Mouse (Mus musculus) G1E (cell line): Measurements from ENCODE around the gene Zfp770. TPM values are rescaled to one million over a fixed set of nuclear protein-coding genes. Genes with fewer than 3 reads are reported as not detected.
"Not testable (repeated sequence)": the region's sequence is repeated elsewhere in the genome, so short reads cannot be mapped to it uniquely, and the experiment has no call there.

Source experiments
- ATAC-seq: 2 replicates; pipeline ENCODE4 v1.8.0; 2016; ENCODE audit warnings: mild to moderate bottlenecking; ENCODE audit not compliant: insufficient number of reproducible peaks, poor library complexity, low FRiP score, severe bottlenecking; ENCODE audit errors: extremely low read depth
- DNase-seq: peaks from one replicate; pipeline ENCODE4 v3.0.0; 2012; ENCODE audit warnings: low spot score
- H3K27me3 ChIP-seq: 2 replicates; pipeline ENCODE4 v1.6.1; 2012; ENCODE audit warnings: mild to moderate bottlenecking, low read length, inconsistent platforms; ENCODE audit not compliant: insufficient read depth
- H3K36me3 ChIP-seq: replicated peaks from 2 replicates; pipeline ENCODE3; 2012; ENCODE audit warnings: mild to moderate bottlenecking, inconsistent platforms
- H3K4me1 ChIP-seq: 2 replicates; pipeline ENCODE4 v1.6.1; 2012; ENCODE audit warnings: low read depth, low read length, inconsistent platforms, mixed read lengths; ENCODE audit not compliant: insufficient read depth
- H3K4me3 ChIP-seq: 2 replicates; pipeline ENCODE4 v1.5.1; 2012; ENCODE audit warnings: low read depth, mild to moderate bottlenecking, inconsistent platforms, low read length, moderate library complexity, mixed read lengths
- H3K9me3 ChIP-seq: replicated peaks from 2 replicates; pipeline ENCODE4 v1.6.1; 2012; ENCODE audit warnings: inconsistent platforms
- CTCF ChIP-seq: IDR thresholded peaks from 2 replicates; pipeline ENCODE4 v1.5.1; 2012; ENCODE audit warnings: low read depth, low read length, inconsistent platforms, mixed read lengths
- GATA1 ChIP-seq: IDR thresholded peaks from 2 replicates; pipeline ENCODE4 v1.6.1; 2012; ENCODE audit warnings: borderline replicate concordance, low read length, inconsistent platforms, mixed read lengths
- GATA2 ChIP-seq: IDR thresholded peaks from 2 replicates; pipeline ENCODE4 v1.6.1; 2012; ENCODE audit warnings: low read depth, low read length, inconsistent platforms, borderline replicate concordance
- POLR2AphosphoS5 ChIP-seq: IDR thresholded peaks from 2 replicates; pipeline ENCODE4 v1.6.1; 2012; ENCODE audit warnings: low read depth, low read length, inconsistent platforms; ENCODE audit not compliant: insufficient replicate concordance
- TAL1 ChIP-seq: conservative IDR thresholded peaks from 2 replicates; pipeline ENCODE4 v1.6.1; 2012; ENCODE audit warnings: low read depth, low read length, inconsistent platforms, mixed read lengths
- polyA plus RNA-seq: library from polyadenylated mRNA; stranded (reverse); fragments of >175 nt; gene quantifications from 2 replicates; pipeline ENCODE4 v1.2.3, GENCODE M21; 2012
- total RNA-seq, 2 experiments: library from RNA; stranded (forward) in 1 of 2; stranded (reverse) in 1 of 2; fragments of 200-1000 nt in 1 of 2; fragments of >200 nt in 1 of 2; fragmentation: Nextera tagmentation in 1 of 2; gene quantifications; 2 replicates each; pipeline ENCODE4 v1.2.3; 2014 to 2017

Gene Zfp770
- total and polyA plus RNA-seq, 3 experiments = 0.05 to 7.4 TPM; not detected in 1

DNA sequence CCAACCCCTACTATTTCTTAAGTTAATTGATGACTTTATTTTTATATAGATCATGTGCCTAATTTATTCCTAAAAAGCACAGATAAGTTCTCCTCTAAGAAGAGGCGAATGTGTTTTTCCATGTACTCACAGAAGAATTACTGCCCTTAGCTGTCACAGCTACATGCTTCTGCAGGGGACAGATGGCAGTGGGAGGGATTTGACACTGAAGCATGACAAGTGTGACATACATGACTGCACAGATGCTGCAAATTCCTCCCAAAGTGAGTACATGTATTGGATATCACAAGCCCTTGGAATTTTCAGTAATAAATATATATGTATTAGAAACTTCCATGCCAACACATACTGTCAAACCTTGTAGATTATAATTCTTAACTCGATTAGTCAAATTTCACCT lies 27.4 kb upstream of the Zfp770 start:
- no peak for TF ChIP-seq POLR2AphosphoS5
- no peak for TF ChIP-seq GATA1
- TF ChIP-seq TAL1 = no peak
- TF ChIP-seq CTCF = no peak
- no peak for TF ChIP-seq GATA2
- no peaks in the 10 kb centered on the region for H3K27me3 ChIP-seq
- ATAC-seq = no peak

DNA sequence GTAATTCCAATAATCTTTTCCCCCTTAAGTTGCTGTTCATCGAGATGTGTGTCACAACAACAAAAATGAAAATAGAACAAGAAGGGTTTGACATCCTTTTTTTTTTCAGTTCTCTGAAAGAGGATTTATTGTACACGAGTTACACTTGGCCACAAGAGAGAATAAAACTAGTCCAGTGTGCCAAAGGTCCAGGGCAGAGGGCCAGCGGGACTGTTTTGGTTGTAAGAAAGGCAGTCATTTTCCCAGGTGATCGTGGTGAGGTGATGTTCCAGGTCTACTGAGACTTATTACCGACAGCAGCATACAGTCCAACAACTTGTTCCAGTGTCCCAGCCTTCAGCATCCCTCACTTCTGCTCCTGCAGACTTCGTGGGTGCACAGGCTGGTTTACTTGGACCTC lies 3.8 kb upstream of the Zfp770 start:
- TF ChIP-seq TAL1 (no peak), GATA1 (no peak), GATA2 (no peak), CTCF (no peak), POLR2AphosphoS5 (no peak)
- no peaks in the 10 kb centered on the region for H3K4me1 ChIP-seq
- no peak for ATAC-seq

More for the DNA sequence above, 27.4 kb upstream of the Zfp770 start:
- H3K9me3 ChIP-seq = no peaks in the 10 kb centered on the region
- no peak for DNase-seq
- H3K36me3 ChIP-seq = no peaks in the 10 kb centered on the region
- H3K4me1 ChIP-seq = no peaks in the 10 kb centered on the region
- H3K4me3 ChIP-seq = no peak overlapping the region

DNA sequence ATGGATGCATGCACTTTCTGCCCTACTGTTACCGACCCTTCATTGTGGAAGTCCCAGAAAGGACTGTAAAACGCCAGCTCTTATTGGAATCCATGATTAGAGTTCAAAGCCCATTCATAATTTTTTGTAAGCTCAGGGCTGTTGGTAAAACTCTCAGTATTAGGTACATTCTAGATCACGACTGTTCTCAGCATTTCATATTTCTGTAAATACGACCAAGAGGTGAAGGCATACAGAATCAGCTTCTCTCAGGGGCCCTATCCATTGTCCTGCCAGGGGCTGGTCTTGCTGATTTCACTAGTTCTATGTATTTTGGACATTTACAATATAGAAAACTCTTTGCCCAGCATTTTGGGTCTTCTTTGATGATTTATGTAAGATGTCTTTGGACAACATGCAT lies 305 bp upstream of the Zfp770 start:
- no peak for TF ChIP-seq GATA1
- TF ChIP-seq GATA2 = no peak
- TF ChIP-seq TAL1 = no peak
- TF ChIP-seq POLR2AphosphoS5 = no peak
- TF ChIP-seq CTCF = no peak
- Histone ChIP-seq H3K27me3 (peaks cover 3% of the 10 kb centered on the region; the same call in 1 of the 2 replicates), H3K9me3 (no peaks in the 10 kb centered on the region), H3K4me3 (no peak overlapping the region), H3K36me3 (no peaks in the 10 kb centered on the region), H3K4me1 (no peaks in the 10 kb centered on the region)
- ATAC-seq = no peak
- no peak for DNase-seq

More for the DNA sequence above, 3.8 kb upstream of the Zfp770 start:
- Histone ChIP-seq H3K9me3 (no peaks in the 10 kb centered on the region), H3K4me3 (no peak overlapping the region), H3K36me3 (no peaks in the 10 kb centered on the region), H3K27me3 (peaks cover 3% of the 10 kb centered on the region; the same call in 1 of the 2 replicates)
- DNase-seq = no peak

DNA sequence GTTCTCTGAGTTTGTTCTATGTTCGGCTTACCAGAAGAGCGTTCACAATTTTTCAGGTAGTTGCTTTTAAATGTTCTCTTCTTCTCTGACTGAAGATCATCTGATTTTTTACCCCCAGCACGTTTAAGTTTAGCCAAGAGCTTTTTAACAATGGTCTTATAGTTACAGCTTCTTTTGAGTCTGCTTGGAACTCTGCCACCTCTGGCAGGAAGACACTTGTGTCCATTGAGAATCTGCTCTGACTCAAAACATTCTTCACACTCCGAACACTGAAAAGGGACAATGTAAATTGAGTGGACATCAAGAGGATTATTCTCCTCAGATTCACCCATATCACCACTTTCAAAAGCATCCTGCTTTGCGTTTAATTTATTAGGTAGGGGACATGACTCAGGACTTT lies 4.8 kb downstream of the Zfp770 start:
- TF ChIP-seq GATA2 = no peak
- no peak for TF ChIP-seq TAL1
- no peak for TF ChIP-seq CTCF
- TF ChIP-seq GATA1 = no peak
- no peak for TF ChIP-seq POLR2AphosphoS5
- DNase-seq (no peak), ATAC-seq (no peak)
- Histone ChIP-seq H3K9me3 (no peaks in the 10 kb centered on the region), H3K36me3 (no peaks in the 10 kb centered on the region), H3K4me3 (no peak overlapping the region), H3K27me3 (peaks cover 3% of the 10 kb centered on the region; the same call in 1 of the 2 replicates), H3K4me1 (no peaks in the 10 kb centered on the region)

DNA sequence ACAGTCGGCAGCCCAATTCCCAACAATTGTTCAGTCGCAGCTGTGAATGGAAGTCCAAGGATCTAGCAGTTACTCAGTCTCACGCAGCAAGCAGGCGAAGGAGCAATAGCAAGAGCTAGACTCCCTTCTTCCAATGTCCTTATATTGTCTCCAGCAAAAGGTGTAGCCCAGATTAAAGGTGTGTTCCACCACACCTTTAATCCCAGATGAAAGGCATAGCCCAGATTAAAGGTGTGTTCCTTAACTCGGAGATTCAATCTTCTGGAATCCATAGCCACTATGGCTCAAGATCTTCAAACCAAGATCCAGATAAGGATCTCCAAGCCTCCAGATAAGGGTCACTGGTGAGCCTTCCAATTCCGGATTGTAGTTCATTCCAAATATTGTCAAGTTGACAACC lies 14.3 kb downstream of the Zfp770 start, which contains the start of gene Aqr:
Gene Aqr, minus strand, starts transcription at position 101 of the 400 bp plus-strand sequence.
- not testable (repeated sequence) for H3K4me3 ChIP-seq, DNase-seq, H3K9me3 ChIP-seq, H3K36me3 ChIP-seq, H3K4me1 ChIP-seq, H3K27me3 ChIP-seq, ATAC-seq

DNA sequence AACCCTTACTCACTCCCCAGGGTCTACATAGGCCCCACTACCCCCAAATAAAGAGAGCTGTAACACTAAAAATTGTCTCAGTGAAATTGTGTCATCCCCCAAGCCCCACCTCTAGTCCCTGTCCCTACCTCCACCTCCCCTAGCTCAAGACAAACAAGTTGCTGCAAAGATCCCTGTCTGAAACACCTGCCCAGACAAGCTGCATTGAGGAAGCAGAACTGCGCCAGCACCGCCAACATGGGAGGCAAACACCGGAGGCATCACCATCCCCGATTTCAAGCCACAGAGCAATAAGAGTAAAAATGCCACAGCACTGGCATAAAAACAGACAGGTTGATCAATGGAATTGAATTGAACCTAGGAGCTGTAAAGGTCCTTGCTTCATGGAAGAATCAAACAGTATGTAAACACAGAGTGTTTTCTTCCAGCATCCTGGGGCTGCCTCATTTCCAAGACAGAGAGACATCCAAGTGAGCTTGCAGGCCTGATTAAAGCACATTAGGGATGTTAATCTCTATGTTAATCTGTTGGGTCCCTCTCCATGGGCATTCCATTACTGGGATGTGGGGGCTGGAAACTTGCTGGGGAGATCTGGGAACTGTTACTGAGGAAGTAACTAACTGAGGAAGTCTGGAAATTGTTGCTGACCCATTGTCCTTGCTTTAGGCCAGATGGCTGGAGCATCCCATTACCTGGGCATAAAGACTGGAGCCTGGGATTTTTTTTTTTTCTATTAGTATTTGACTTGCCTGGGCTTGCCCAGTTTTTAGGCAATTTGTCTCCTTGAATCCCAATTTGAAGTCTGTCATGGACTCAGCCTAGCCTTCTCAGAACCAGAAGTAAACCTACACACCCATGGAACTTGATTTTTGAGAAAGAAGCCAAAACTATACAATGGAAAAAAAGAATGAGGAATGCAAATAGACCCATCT lies 23.2 kb downstream of the Zfp770 start:
- Histone ChIP-seq H3K27me3 (no peaks in the 10 kb centered on the region), H3K4me3 (no peak overlapping the region), H3K36me3 (no peaks in the 10 kb centered on the region), H3K9me3 (no peaks in the 10 kb centered on the region), H3K4me1 (peaks cover 10% of the 10 kb centered on the region)
- no peak for TF ChIP-seq POLR2AphosphoS5
- no peak for TF ChIP-seq CTCF
- TF ChIP-seq GATA2 = no peak
- TF ChIP-seq GATA1 = no peak
- TF ChIP-seq TAL1 = no peak
- DNase-seq (no peak), ATAC-seq (no peak)
